Mouse (Mus musculus) MEL (cell line): ENCODE measurements around the gene Psors1c2. TPM values are rescaled to one million over a fixed set of nuclear protein-coding genes. Genes with fewer than 3 reads are reported as not detected.

Experiments
- DNase-seq: peaks from one replicate; pipeline ENCODE4 v3.0.0; 2011; ENCODE audit warnings: low read depth, low spot score
- H3K27ac ChIP-seq: 2 replicates; pipeline ENCODE4 v1.5.1; 2012; ENCODE audit warnings: low read depth, mild to moderate bottlenecking, control low read depth, low read length, moderate library complexity; ENCODE audit not compliant: control insufficient read depth
- H3K27me3 ChIP-seq, 2 experiments: fragments of 150-350 bp in 1 of 2; sonication (generic) in 1 of 2; 2 replicates each; pipeline ENCODE4 v1.6.1; 2012; ENCODE audit warnings: low read length in 2 of 2, mild to moderate bottlenecking in 2 of 2, improper control_type of control experiment in 1 of 2, moderate library complexity in 1 of 2; ENCODE audit not compliant: insufficient read depth in 2 of 2, control insufficient read depth in 1 of 2
- H3K36me3 ChIP-seq, 2 experiments: 2 replicates each; pipeline ENCODE4 v1.6.1; 2012 to 2014; ENCODE audit warnings: low read length in 2 of 2, improper control_type of control experiment in 1 of 2, inconsistent platforms in 1 of 2, mild to moderate bottlenecking in 1 of 2; ENCODE audit not compliant: insufficient read depth in 2 of 2, control insufficient read depth in 1 of 2
- H3K4me1 ChIP-seq, 2 experiments: fragments of 150-350 bp in 1 of 2; sonication (generic) in 1 of 2; 2 replicates each; pipeline ENCODE4 v1.6.1; 2012; ENCODE audit warnings: low read length in 2 of 2, improper control_type of control experiment in 1 of 2, mild to moderate bottlenecking in 1 of 2; ENCODE audit not compliant: insufficient read depth in 2 of 2, control insufficient read depth in 1 of 2
- H3K4me3 ChIP-seq, 2 experiments: fragments of 150-350 bp in 1 of 2; sonication (generic) in 1 of 2; 2 replicates each; pipeline ENCODE4 v1.5.1; 2012; ENCODE audit warnings: low read depth in 2 of 2, low read length in 2 of 2, mild to moderate bottlenecking in 2 of 2, moderate library complexity in 2 of 2, control low read depth in 1 of 2, improper control_type of control experiment in 1 of 2; ENCODE audit not compliant: control insufficient read depth in 1 of 2, insufficient read depth in 1 of 2
- H3K79me2 ChIP-seq: 2 replicates; pipeline ENCODE4 v1.6.1; 2012; ENCODE audit warnings: mild to moderate bottlenecking, low read length, moderate library complexity; ENCODE audit not compliant: control insufficient read depth, poor library complexity, insufficient read depth
- H3K9ac ChIP-seq: 2 replicates; pipeline ENCODE4 v1.6.1; 2012; ENCODE audit warnings: low read depth, mild to moderate bottlenecking, control low read depth, low read length, moderate library complexity; ENCODE audit not compliant: control insufficient read depth, poor library complexity, severe bottlenecking
- H3K9me3 ChIP-seq: fragments of 150-350 bp; sonication (generic); replicated peaks from 2 replicates; pipeline ENCODE4 v1.6.1; 2012; ENCODE audit warnings: mild to moderate bottlenecking, low read length, improper control_type of control experiment, moderate library complexity; ENCODE audit not compliant: insufficient read depth
- BHLHE40 ChIP-seq: IDR thresholded peaks from 2 replicates; pipeline ENCODE4 v1.6.1; 2012; ENCODE audit warnings: low read depth, mild to moderate bottlenecking, inconsistent platforms, low read length, improper control_type of control experiment, borderline replicate concordance
- CHD1 ChIP-seq: IDR thresholded peaks from 2 replicates; pipeline ENCODE4 v1.6.1; 2012; ENCODE audit warnings: low read depth, mild to moderate bottlenecking, inconsistent platforms, low read length, improper control_type of control experiment
- ELF1 ChIP-seq: IDR thresholded peaks from 2 replicates; pipeline ENCODE4 v1.6.1; 2014; ENCODE audit warnings: low read depth, mild to moderate bottlenecking, inconsistent platforms, low read length, improper control_type of control experiment, moderate library complexity
- EP300 ChIP-seq, 2 experiments: IDR thresholded peaks; 2 replicates each; pipeline ENCODE4 v1.6.1; 2011; ENCODE audit warnings: improper control_type of control experiment in 2 of 2, low read length in 2 of 2, low read depth in 1 of 2, mild to moderate bottlenecking in 1 of 2
- ETS1 ChIP-seq: IDR thresholded peaks from 2 replicates; pipeline ENCODE4 v1.6.1; 2012; ENCODE audit warnings: low read depth, mild to moderate bottlenecking, inconsistent platforms, low read length, improper control_type of control experiment, moderate library complexity
- GABPA ChIP-seq: IDR thresholded peaks from 2 replicates; pipeline ENCODE4 v1.6.1; 2012; ENCODE audit warnings: low read depth, mild to moderate bottlenecking, inconsistent platforms, low read length, improper control_type of control experiment, moderate library complexity
- JUND ChIP-seq: IDR thresholded peaks from 2 replicates; pipeline ENCODE4 v1.6.1; 2011; ENCODE audit warnings: low read depth, mild to moderate bottlenecking, improper control_type of control experiment, low read length
- MAFK ChIP-seq: IDR thresholded peaks from 2 replicates; pipeline ENCODE4 v1.6.1; 2011; ENCODE audit warnings: low read depth, mild to moderate bottlenecking, low read length, improper control_type of control experiment, borderline replicate concordance
- MEF2A ChIP-seq: IDR thresholded peaks from 2 replicates; pipeline ENCODE4 v1.6.1; 2014; ENCODE audit warnings: low read depth, mild to moderate bottlenecking, inconsistent platforms, low read length, improper control_type of control experiment; ENCODE audit not compliant: poor library complexity, insufficient replicate concordance, severe bottlenecking; ENCODE audit errors: extremely low read depth
- MXI1 ChIP-seq: IDR thresholded peaks from 2 replicates; pipeline ENCODE4 v1.6.1; 2011; ENCODE audit warnings: mild to moderate bottlenecking, low read depth, low read length, improper control_type of control experiment
- MYC ChIP-seq: IDR thresholded peaks from 2 replicates; pipeline ENCODE4 v1.6.1; 2011; ENCODE audit warnings: low read depth, mild to moderate bottlenecking, low read length, improper control_type of control experiment, moderate library complexity
- NELFE ChIP-seq: IDR thresholded peaks from 2 replicates; pipeline ENCODE4 v1.6.1; 2011; ENCODE audit warnings: low read depth, low read length, improper control_type of control experiment
- NRF1 ChIP-seq: IDR thresholded peaks from 2 replicates; pipeline ENCODE4 v1.6.1; 2014; ENCODE audit warnings: low read depth, mild to moderate bottlenecking, inconsistent platforms, low read length, improper control_type of control experiment, moderate library complexity; ENCODE audit not compliant: poor library complexity, insufficient read depth, severe bottlenecking
- POLR2A ChIP-seq, 2 experiments: IDR thresholded peaks; 2 replicates each; pipeline ENCODE4 v1.6.1; 2011 to 2012; ENCODE audit warnings: low read length in 2 of 2, mild to moderate bottlenecking in 2 of 2, control low read depth in 1 of 2, improper control_type of control experiment in 1 of 2, low read depth in 1 of 2, moderate library complexity in 1 of 2; ENCODE audit not compliant: control insufficient read depth in 1 of 2, insufficient read depth in 1 of 2, poor library complexity in 1 of 2
- POLR2AphosphoS2 ChIP-seq: IDR thresholded peaks from 2 replicates; pipeline ENCODE4 v1.6.1; 2011; ENCODE audit warnings: low read length, improper control_type of control experiment
- POLR2AphosphoS5 ChIP-seq: IDR thresholded peaks from 2 replicates; pipeline ENCODE4 v1.6.1; 2012; ENCODE audit warnings: low read depth, borderline replicate concordance, mild to moderate bottlenecking, inconsistent platforms, low read length, moderate library complexity, mixed read lengths
- RCOR1 ChIP-seq: IDR thresholded peaks from 2 replicates; pipeline ENCODE4 v1.6.1; 2012; ENCODE audit warnings: low read depth, mild to moderate bottlenecking, inconsistent platforms, low read length, improper control_type of control experiment
- TBP ChIP-seq: IDR thresholded peaks from 2 replicates; pipeline ENCODE4 v1.8.0; 2011; ENCODE audit warnings: low read depth, low read length, improper control_type of control experiment
- ZKSCAN1 ChIP-seq: IDR thresholded peaks from 2 replicates; pipeline ENCODE4 v1.6.1; 2012; ENCODE audit warnings: low read depth, mild to moderate bottlenecking, inconsistent platforms, low read length, improper control_type of control experiment, moderate library complexity
- ZMIZ1 ChIP-seq: IDR thresholded peaks from 2 replicates; pipeline ENCODE4 v1.6.1; 2012; ENCODE audit warnings: low read depth, mild to moderate bottlenecking, inconsistent platforms, low read length, improper control_type of control experiment, moderate library complexity
- polyA plus RNA-seq, 2 experiments: library from polyadenylated mRNA; stranded (reverse) in 1 of 2; unstranded in 1 of 2; fragments of >175 nt in 1 of 2; fragments of >200 nt in 1 of 2; gene quantifications; 2 replicates each; pipeline versions ENCODE4 v1.2.1 to v1.2.4; 2012; ENCODE audit warnings: low replicate concordance in 2 of 2, low read depth in 1 of 2; ENCODE audit not compliant: insufficient read length in 2 of 2, insufficient read depth in 1 of 2, missing spikeins in 1 of 2
- total RNA-seq: library from RNA; depleted of rRNA; stranded (reverse); fragments of 300-350 nt; gene quantifications from 2 replicates; pipeline ENCODE4 v1.2.3, GENCODE M21; 2012

Gene Psors1c2
- total and polyA plus RNA-seq, 3 experiments: 0.27 to 1.3 TPM; not detected in 1

DNA sequence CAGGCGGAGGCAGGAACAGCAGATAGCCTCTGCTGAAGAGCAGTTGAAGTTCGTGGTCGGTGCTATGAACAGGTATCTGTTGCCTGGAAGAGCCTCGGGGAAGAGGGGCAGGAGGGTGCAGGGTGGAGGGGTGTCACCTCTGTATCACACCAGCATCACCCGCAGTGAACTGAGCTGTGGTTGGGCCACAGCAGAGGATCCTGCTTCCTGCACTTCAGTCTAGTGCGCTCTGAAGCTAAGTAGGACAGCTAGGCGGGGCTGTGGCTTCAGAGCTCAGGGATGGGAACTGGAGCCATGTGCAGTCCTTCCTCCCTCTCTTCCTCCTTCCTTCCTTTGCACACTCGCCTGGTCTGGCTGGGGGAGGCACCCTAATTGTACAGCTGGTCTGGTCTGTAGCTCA, 6.4 kb upstream of the Psors1c2 start:
- H3K27ac ChIP-seq: no peak overlapping the region
- TF ChIP-seq MXI1: no peak
- TF ChIP-seq GABPA: no peak
- no peak for TF ChIP-seq POLR2AphosphoS5
- TF ChIP-seq NELFE: no peak
- no peak for TF ChIP-seq ZMIZ1
- TF ChIP-seq EP300 (IDR thresholded peaks at IDR 0.05; ENCODE audit: low read depth in 1 of 2, low read length in 2 of 2): no peak
- TF ChIP-seq MEF2A: no peak
- no peak for TF ChIP-seq NRF1
- no peak for TF ChIP-seq MYC
- TF ChIP-seq MAFK: no peak
- no peak for TF ChIP-seq ELF1
- TF ChIP-seq ZKSCAN1: no peak
- no peak for TF ChIP-seq ETS1
- no peak for TF ChIP-seq RCOR1
- no peaks in the 10 kb centered on the region for H3K4me1 ChIP-seq
- no peaks in the 10 kb centered on the region for H3K9me3 ChIP-seq
- H3K36me3 ChIP-seq: no peaks in the 10 kb centered on the region
- no peak for DNase-seq
- no peak overlapping the region for H3K4me3 ChIP-seq
- H3K79me2 ChIP-seq: no peaks in the 10 kb centered on the region
- H3K9ac ChIP-seq: no peak overlapping the region
- no peaks in the 10 kb centered on the region for H3K27me3 ChIP-seq

DNA sequence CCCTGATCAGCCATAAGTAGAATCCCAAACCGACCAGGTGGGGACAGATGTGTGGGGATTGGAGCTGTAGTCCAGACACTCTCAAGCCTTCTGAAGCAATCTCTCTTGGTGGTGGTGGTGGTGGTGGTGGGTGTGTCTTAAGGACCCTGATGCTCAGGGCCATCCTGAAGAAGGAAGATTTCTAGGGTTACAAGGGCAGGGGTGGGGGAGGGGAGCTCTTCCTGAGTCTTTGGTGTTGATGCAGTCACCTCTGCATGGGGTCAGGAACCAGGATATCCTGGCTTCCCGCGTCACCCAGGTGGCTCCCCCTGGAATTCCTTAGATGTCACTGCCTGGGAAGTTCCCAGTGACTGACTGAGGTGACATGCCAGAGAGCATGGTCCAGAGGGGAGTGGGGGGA, 641 bp upstream of the Psors1c2 start:
- peaks cover 0 to 3% of the 10 kb centered on the region in 2 experiments; a peak in 2 of 4 replicates for H3K4me1 ChIP-seq
- no peak for DNase-seq
- TF ChIP-seq NELFE: no peak
- no peak for TF ChIP-seq POLR2AphosphoS2
- TF ChIP-seq BHLHE40: no peak
- TF ChIP-seq TBP: no peak
- TF ChIP-seq POLR2A (IDR thresholded peaks at IDR 0.05; ENCODE audit: control insufficient read depth in 1 of 2, insufficient read depth in 1 of 2, low read depth in 1 of 2, low read length in 2 of 2, poor library complexity in 1 of 2): no peak
- no peak for TF ChIP-seq MYC
- TF ChIP-seq JUND: no peak
- TF ChIP-seq CHD1: no peak
- H3K36me3 ChIP-seq: peaks cover 0 to 2% of the 10 kb centered on the region in 2 experiments; a peak in 1 of 4 replicates
- no peaks in the 10 kb centered on the region for H3K27me3 ChIP-seq
- no peaks in the 10 kb centered on the region for H3K79me2 ChIP-seq
- no peak overlapping the region for H3K4me3 ChIP-seq
- no peaks in the 10 kb centered on the region for H3K9me3 ChIP-seq
- no peak overlapping the region for H3K9ac ChIP-seq
- no peak overlapping the region for H3K27ac ChIP-seq
